Mouse (Mus musculus) neural tube, embryonic 14.5 days (tissue): ENCODE measurements around the gene Gm17657. TPM values are rescaled to one million over a fixed set of nuclear protein-coding genes. Genes with fewer than 3 reads are reported as not detected.

Experiments used
- ATAC-seq: fragments of 200-750 bp; cut with Nextera tagmentation; 2 replicates; pipeline ENCODE4 v1.8.0; 2017; ENCODE audit warnings: low read depth, mild to moderate bottlenecking, moderate TSS enrichment, moderate library complexity
- H3K27ac ChIP-seq: fragments of 300-500 bp; sonication (generic); 2 replicates; pipeline ENCODE4 v1.5.1; 2014; ENCODE audit warnings: low read depth, mild to moderate bottlenecking, control low read depth, low read length, moderate library complexity, mixed read lengths
- H3K27me3 ChIP-seq: fragments of 300-500 bp; sonication (generic); 2 replicates; pipeline ENCODE4 v1.6.1; 2014; ENCODE audit warnings: low read length; ENCODE audit not compliant: control insufficient read depth, insufficient read depth
- H3K36me3 ChIP-seq: fragments of 300-500 bp; sonication (generic); 2 replicates; pipeline ENCODE4 v1.6.1; 2014; ENCODE audit warnings: low read length, mixed read lengths; ENCODE audit not compliant: control insufficient read depth, insufficient read depth
- H3K4me1 ChIP-seq: fragments of 300-500 bp; sonication (generic); 2 replicates; pipeline ENCODE4 v1.6.1; 2014; ENCODE audit warnings: low read length; ENCODE audit not compliant: control insufficient read depth, insufficient read depth
- H3K4me2 ChIP-seq: fragments of 300-500 bp; sonication (generic); 2 replicates; pipeline ENCODE4 v1.6.1; 2014; ENCODE audit warnings: mild to moderate bottlenecking, low read depth, low read length, control low read depth
- H3K4me3 ChIP-seq: fragments of 300-500 bp; sonication (generic); 2 replicates; pipeline ENCODE4 v1.5.1; 2014; ENCODE audit warnings: low read depth, low read length, control low read depth, mixed read lengths
- H3K9ac ChIP-seq: fragments of 300-500 bp; sonication (generic); replicated peaks from 2 replicates; pipeline ENCODE4 v1.6.1; 2014; ENCODE audit warnings: low read depth, mild to moderate bottlenecking, control low read depth, low read length, mixed read lengths
- H3K9me3 ChIP-seq: fragments of 300-500 bp; sonication (generic); 2 replicates; pipeline ENCODE4 v1.6.1; 2016; ENCODE audit warnings: low read length; ENCODE audit not compliant: control insufficient read depth
- WGBS: fragments of 180-500 bp; shearing (Covaris S2); extraction: QIAGEN DNeasy Blood & Tissue Kit; methylation state at CpG from one replicate; pipeline ENCODE4 v1.1.7; 2014; 5-methylcytosine and 5-hydroxymethylcytosine counted together
- polyA plus RNA-seq: library from polyadenylated mRNA; unstranded; fragments of >200 nt; fragmentation: Nextera tagmentation; extraction: Ambion mirVana; gene quantifications from 2 replicates; pipeline ENCODE4 v1.2.1, GENCODE M21; 2014

Gene Gm17657
- polyA plus RNA-seq, 1 experiment from 2014 or later = not detected

DNA sequence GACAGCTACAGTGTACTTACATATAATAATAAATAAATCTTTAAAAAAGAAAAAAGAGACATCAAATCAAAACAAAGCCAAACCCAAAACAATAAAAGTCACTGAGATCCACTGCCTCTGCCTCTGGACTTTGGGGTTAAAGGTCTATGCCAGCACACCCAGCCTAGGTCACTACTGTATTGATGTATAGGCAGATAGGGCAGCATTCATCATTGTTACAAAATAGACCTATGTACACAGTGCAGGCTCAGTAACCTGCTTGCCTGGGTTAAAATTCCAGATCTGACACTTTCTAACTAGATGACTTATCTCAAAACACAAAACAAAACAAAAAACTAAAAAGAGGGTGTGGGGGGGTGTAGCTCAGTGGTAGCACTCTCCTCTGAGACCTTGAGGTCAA lies 4.7 kb upstream of the Gm17657 start:
- no peak overlapping the region for H3K4me2 ChIP-seq
- no peak overlapping the region for H3K4me3 ChIP-seq
- no peaks in the 10 kb centered on the region for H3K27me3 ChIP-seq
- H3K36me3 ChIP-seq = no peaks in the 10 kb centered on the region
- no peak for ATAC-seq
- no peaks in the 10 kb centered on the region for H3K9me3 ChIP-seq
- no peak overlapping the region for H3K27ac ChIP-seq
- peaks cover 14% of the 10 kb centered on the region for H3K4me1 ChIP-seq
- H3K9ac ChIP-seq = no peak overlapping the region

DNA sequence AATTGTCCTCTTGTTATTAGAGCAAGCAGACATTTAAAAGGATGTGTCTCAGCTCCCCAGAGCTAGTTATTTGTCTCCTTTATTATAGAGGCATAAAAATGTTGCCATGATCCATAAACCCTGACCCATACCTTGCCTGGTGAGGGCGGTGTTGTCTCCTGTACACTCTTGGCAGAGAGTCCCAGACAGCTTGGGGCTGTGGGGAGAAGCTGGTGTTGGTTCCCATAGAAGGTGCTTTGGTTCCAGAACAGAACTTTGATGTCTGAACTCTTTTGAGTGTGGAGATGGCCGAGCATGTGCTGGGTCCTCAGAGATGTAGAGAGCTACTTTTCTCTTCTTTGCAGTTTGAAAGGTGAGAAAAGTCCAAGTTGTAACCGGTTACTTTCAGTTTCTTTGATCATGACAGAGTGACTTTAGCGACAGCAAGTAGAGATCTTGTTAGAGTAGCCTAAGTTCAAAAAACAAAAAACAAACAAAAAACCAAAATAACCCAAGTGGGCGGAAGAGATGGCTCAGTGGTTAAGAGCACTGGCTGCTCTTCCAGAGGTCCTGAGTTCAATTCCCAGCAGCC lies 2.8 kb upstream of the Gm17657 start, which contains the start of gene Tmem217:
Gene Tmem217, minus strand, starts transcription at position 224 of the 571 bp plus-strand sequence.
- H3K4me1 ChIP-seq = peaks cover 14% of the 10 kb centered on the region
- H3K36me3 ChIP-seq = no peaks in the 10 kb centered on the region
- no peaks in the 10 kb centered on the region for H3K9me3 ChIP-seq
- no peak within 1 kb of the TSS for H3K4me2 ChIP-seq
- no peaks in the 10 kb centered on the region for H3K27me3 ChIP-seq
- WGBS = 95% methylated on average over 5 of the region's 5 CpGs
- ATAC-seq = no peak
- H3K9ac ChIP-seq = no peak within 1 kb of the TSS
- no peak within 1 kb of the TSS for H3K27ac ChIP-seq
- H3K4me3 ChIP-seq = no peak within 1 kb of the TSS

DNA sequence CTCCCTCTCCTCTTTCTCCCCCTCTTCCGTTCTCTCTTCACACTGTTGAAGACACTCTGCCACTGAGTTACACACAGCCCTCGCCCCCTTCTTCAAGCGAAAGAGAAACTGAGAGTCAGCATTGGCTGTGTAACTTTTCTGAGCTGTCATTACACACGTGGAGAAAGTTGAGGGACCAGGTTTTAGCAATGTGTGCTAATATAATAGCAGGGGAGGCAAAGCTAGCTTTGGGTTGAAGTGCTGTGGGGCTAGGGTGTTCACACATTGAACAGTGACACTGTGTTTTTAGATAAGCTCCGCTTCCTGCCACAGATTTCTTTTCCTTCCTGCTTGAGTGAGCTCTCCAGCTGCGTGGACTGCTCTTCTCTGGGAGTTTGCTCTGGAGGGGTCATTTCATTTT lies 1.6 kb upstream of the Gm17657 start:
- H3K27ac ChIP-seq = no peak overlapping the region
- H3K4me2 ChIP-seq = peak overlapping the region; percentile 96; the same call in 1 of the 2 replicates
- no peak overlapping the region for H3K9ac ChIP-seq
- 70% methylated on average over 6 of the region's 6 CpGs for WGBS
- no peaks in the 10 kb centered on the region for H3K9me3 ChIP-seq
- H3K4me3 ChIP-seq = no peak overlapping the region
- H3K4me1 ChIP-seq = peaks cover 14% of the 10 kb centered on the region
- no peak for ATAC-seq
- no peaks in the 10 kb centered on the region for H3K36me3 ChIP-seq
- no peaks in the 10 kb centered on the region for H3K27me3 ChIP-seq

GRCm38 (mm10) chr17:29548994-29549393 lies 444 bp downstream of the Gm17657 start:
- Histone ChIP-seq H3K9me3 (no peaks in the 10 kb centered on the region), H3K4me1 (peaks cover 14% of the 10 kb centered on the region), H3K4me3 (no peak overlapping the region), H3K36me3 (no peaks in the 10 kb centered on the region), H3K9ac (no peak overlapping the region), H3K27ac (no peak overlapping the region), H3K27me3 (no peaks in the 10 kb centered on the region), H3K4me2 (peak overlapping the region; percentile 34)
- ATAC-seq = 0 out of 2 replicates have a peak, but pooled peaks have one; percentile 7
- WGBS = 59% methylated on average over 8 of the region's 8 CpGs

DNA sequence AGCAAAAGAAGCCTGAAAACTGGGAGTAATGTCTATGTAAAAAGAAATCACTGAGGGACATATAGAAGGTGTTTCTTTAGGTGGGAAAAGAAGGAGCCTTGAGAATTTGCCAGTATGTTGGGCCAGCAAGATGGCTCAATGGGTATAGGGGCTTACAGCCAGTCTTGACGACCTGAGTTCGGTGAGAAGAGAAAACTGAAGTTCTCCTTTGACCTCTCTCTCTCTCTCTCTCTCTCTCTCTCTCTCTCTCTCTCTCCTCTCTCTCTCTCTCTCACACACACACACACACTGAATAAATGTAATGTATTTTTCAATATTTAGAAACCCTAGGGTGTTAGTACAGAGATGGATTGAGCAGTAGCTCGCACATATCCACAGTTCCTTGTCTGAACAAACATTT lies 944 bp downstream of the Gm17657 start:
- no peaks in the 10 kb centered on the region for H3K36me3 ChIP-seq
- H3K27ac ChIP-seq = no peak overlapping the region
- WGBS = 64% methylated on average over 3 of the region's 3 CpGs
- H3K4me2 ChIP-seq = no peak overlapping the region
- no peak for ATAC-seq
- no peaks in the 10 kb centered on the region for H3K27me3 ChIP-seq
- H3K4me3 ChIP-seq = no peak overlapping the region
- H3K9ac ChIP-seq = no peak overlapping the region
- no peaks in the 10 kb centered on the region for H3K9me3 ChIP-seq
- H3K4me1 ChIP-seq = peaks cover 14% of the 10 kb centered on the region

GRCm38 (mm10) chr17:29545241-29545640 lies 4.2 kb downstream of the Gm17657 start:
- WGBS = 93% methylated on average over 5 of the region's 5 CpGs
- no peak for ATAC-seq
- Histone ChIP-seq H3K27me3 (no peaks in the 10 kb centered on the region), H3K9me3 (no peaks in the 10 kb centered on the region), H3K36me3 (no peaks in the 10 kb centered on the region), H3K4me1 (peaks cover 2% of the 10 kb centered on the region), H3K4me2 (no peak overlapping the region), H3K9ac (no peak overlapping the region), H3K27ac (no peak overlapping the region), H3K4me3 (no peak overlapping the region)

DNA sequence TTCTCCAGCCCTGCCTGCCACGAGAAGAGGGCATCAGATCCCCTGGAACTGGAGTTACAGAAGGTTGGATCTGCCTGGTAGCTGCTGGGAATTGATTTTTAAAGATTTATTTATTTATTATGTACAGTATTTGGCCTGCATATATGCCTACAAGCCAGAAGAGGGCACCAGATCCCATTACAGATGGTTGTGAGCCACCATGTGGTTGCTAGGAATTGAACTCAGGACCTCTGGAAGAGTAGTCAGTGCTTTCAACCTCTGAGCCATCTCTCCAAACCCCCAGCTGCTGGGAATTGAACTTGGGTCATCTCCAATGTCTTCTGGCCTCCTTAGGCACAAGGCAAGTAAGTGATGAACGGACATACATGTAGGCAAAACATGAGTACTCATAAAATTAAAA lies 5.4 kb downstream of the Gm17657 start:
- H3K9me3 ChIP-seq = no peaks in the 10 kb centered on the region
- 82% methylated on average over 2 of the region's 2 CpGs for WGBS
- no peak overlapping the region for H3K9ac ChIP-seq
- no peaks in the 10 kb centered on the region for H3K27me3 ChIP-seq
- H3K36me3 ChIP-seq = no peaks in the 10 kb centered on the region
- H3K4me1 ChIP-seq = no peaks in the 10 kb centered on the region
- no peak overlapping the region for H3K4me2 ChIP-seq
- ATAC-seq = no peak
- H3K27ac ChIP-seq = no peak overlapping the region
- no peak overlapping the region for H3K4me3 ChIP-seq

DNA sequence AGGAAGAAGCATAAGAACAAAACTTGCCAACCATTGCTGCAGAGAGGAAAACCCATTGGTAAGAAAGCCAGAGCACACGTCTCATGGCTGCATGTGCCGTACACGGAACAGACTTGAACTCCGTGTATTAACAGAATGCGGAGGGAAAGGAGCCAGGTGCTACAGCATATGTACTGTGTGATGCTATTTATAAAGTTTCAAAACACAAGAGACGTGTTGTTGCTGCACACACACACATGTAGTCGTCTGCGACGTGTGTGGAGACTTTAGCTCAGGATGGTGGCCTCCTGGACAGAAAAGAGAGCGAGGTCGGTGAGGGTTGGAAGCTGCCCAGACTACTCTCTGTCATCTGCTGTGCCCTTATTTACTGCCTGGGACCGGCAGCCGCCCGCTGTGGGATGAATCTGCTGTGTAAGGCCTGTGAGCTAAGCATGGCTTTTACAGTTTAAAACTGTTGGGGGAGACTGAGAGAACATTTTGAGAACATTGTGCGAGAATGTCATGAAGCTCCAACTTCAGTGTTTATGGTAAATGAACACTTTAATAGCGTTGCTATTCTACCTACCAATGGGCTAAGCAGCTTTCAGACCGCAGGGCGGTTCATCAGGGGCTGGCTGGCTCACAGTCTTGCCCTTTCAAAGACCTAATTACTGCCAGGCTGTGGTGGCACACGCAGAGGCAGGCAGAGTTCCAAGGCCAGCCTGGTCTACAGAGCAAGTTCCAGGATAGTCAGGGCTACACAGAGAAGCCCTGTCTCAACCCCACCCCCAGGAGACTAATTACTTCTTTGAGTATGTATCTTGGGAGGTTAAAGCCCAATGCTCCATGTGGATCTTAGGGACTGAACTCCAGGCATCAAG lies 6.4 kb downstream of the Gm17657 start:
- Histone ChIP-seq H3K9ac (no peak overlapping the region), H3K4me3 (no peak overlapping the region), H3K4me2 (no peak overlapping the region), H3K4me1 (no peaks in the 10 kb centered on the region), H3K27ac (no peak overlapping the region), H3K36me3 (no peaks in the 10 kb centered on the region), H3K9me3 (no peaks in the 10 kb centered on the region), H3K27me3 (no peaks in the 10 kb centered on the region)
- ATAC-seq = no peak
- 92% methylated on average over 19 of the region's 19 CpGs for WGBS

GRCm38 (mm10) chr17:29541419-29541818 lies 8.0 kb downstream of the Gm17657 start:
- Histone ChIP-seq H3K9me3 (no peaks in the 10 kb centered on the region), H3K4me1 (no peaks in the 10 kb centered on the region), H3K27me3 (no peaks in the 10 kb centered on the region), H3K36me3 (no peaks in the 10 kb centered on the region), H3K4me3 (no peak overlapping the region), H3K27ac (no peak overlapping the region), H3K4me2 (no peak overlapping the region), H3K9ac (no peak overlapping the region)
- WGBS = 66% methylated on average over 14 of the region's 14 CpGs
- no peak for ATAC-seq
